Mouse (Mus musculus) adrenal gland, adult 2 months (tissue): ENCODE data around the gene Cpe. TPM values are rescaled to one million over a fixed set of nuclear protein-coding genes. Genes with fewer than 3 reads are reported as not detected.

Source experiments
- DNase-seq: peaks from one replicate; pipeline ENCODE4 v3.0.0; 2021
- long read RNA-seq: library from polyadenylated mRNA; stranded (forward); transcript quantifications from one replicate; pipeline ENCODE4 v2.0.0, GENCODE M21; 2021
- polyA plus RNA-seq: library from polyadenylated mRNA; depleted of rRNA; stranded (reverse); fragments of >200 nt; gene quantifications from 2 replicates; pipeline ENCODE4 v1.2.3, GENCODE M21; 2012; rRNA removed
- total RNA-seq, 2 experiments: library from RNA; stranded (reverse); gene quantifications; 2 replicates each; pipeline ENCODE4 v1.2.3; 2021

Cpe gene
- total RNA-seq, result 1,000 to 10,000 TPM in 1 of 2 experiments, 100 to 1,000 TPM in 1; 895 to 1,063 TPM
- polyA plus RNA-seq, result 299 and 315 TPM in 2 replicates
- long read RNA-seq, transcript Cpe-201 (9 exons, 2,117 nt), result major isoform, 1,038 of 1,102 reads
- long read RNA-seq, partial matches to known transcripts, result 38 of 1,102 reads
- long read RNA-seq, other reads (novel, unspliced or antisense), result 26 of 1,102 reads

DNA sequence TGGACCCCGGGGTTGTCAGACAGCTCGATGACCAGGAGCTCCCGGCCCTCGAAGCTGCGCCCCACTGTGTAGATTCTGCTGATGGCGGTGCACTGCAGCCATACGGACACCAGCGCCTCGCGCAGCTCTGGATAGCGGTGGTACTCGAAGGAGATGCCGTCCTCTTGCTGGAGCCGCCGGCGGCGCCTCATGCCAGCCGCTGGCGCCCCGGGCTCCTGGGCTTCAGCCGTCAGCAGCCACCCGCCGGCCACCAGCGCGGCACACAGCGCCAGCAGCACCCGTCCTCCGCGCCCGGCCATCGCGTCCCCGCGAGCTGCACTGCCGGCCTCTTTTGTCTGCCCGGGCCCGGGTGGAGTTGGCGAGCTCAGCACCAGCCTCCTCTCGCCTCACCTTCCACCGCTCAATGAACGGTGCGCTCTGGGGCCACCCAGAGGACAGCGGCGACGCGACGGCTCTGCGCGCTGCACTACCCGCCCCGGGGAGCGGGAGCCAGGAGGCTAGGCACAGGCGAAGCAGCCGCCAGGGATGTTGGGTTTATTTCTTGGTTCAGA lies at the start of gene Cpe:
Gene Cpe, minus strand, starts transcription at position 404 of the 551 bp plus-strand sequence.
- peak; percentile 95 for DNase-seq

- DNase-seq, result no peak
Observed at GRCm38 (mm10) chr8:64740547-64741211, 47.8 kb upstream of the Cpe start.

DNA sequence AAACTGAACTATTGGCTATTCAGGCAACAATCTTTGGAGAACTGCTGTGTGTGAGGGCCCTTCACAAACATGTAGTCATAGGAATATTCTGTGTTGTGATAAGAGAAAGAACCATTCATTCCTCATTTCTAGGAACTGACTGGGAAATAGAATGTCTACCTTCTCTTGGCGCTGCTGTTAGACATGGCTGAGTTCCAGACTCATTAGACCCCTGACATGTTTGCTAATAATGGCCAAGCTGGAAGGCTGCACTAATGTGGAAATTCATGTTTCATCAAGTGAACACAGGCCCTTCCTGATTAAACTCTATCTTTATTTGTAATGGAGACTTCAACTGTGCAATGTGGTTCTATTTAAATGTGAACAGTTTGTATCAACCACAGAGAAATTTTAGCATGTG lies 46.1 kb upstream of the Cpe start:
- DNase-seq, result no peak

DNA sequence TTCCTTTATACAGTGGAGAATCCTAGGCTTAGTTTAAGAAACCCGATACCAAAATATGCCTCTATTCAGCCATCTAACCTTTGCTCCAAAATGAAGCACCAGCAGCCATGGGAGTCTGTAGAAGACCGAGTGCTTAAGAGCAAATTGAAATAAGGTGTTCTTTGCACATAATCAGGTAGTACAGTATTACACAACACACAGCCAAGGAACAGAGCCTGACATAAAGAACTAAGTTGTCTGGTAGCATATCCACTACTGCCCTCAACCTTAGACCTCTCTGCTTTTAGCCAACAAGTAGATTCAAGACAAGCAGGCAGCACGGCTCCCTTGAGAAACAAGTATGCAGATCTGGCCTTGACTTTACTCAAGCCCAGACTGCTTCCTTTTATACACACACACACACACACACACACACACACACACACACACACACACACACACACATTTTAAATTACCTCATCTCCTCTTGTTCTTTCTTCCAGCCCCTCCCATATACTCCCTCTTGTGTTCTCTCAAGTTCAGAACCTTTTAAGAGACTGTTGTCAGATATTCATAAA lies 44.0 kb upstream of the Cpe start:
- DNase-seq, result peak; percentile 17

- DNase-seq, result peak; percentile 51
Observed at GRCm38 (mm10) chr8:64735161-64735560, 42.3 kb upstream of the Cpe start.

DNA sequence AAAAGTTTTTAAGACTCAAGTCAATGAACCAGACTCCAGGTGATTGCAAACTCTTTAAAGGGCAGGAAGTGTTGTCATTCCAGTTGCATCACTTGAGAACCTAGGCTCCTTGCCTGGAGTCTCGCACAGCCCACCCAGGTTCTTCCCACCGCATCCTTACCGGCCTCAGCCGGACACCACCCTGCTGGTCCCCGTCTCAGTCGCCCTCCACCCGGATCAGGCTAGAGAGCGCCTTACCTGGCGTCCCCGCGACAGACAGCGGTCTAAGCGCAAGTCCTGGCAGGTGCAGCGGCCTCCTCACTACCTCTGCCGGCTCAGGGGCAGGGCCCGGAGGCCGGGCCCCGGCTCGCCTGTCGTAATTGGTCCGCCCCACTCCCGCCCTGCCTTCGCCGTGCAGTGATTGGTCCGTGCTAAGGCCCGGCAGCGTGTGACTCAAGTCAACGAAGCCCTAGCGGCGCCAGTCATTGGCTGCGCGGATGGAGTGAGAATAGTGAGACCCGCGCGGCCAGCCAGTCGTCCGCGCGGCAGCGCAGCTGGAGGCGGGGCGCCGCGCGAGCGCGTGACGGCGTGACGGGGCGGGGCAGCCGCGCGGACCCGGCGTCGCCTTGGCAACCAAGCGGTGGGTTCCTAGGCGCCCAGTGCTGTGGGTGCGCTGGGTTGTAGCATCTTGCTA lies 40.6 kb upstream of the Cpe start, which contains the start of gene Msmo1:
Gene Msmo1, minus strand, starts transcription at position 522 of the 673 bp plus-strand sequence.
- peak; percentile 98 for DNase-seq

DNA sequence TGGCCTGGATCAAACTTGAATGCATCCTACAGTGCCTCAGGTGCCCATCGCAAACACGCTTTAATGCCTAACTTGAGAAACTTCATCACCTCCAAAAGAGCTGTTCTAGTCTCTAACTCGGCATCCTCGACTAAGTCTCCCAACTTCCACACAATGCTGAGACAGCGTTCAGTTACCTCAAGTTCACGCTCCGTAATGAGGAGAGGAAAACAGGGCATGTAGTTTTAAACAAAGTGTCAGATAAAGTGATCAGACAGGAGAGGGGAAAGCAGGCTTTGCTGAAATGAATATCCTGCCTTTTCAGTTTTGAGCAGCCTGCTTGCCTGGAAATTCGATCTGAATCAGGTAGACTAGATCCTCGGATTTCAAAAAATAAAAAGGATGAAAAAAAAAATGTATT lies 39.7 kb upstream of the Cpe start:
- DNase-seq, result no peak

GRCm38 (mm10) chr8:64728156-64728555 lies 35.3 kb upstream of the Cpe start:
- DNase-seq, result no peak

- DNase-seq, result peak; percentile 80
Observed at GRCm38 (mm10) chr8:64726190-64726695, 33.4 kb upstream of the Cpe start.

- no peak for DNase-seq
Observed at GRCm38 (mm10) chr8:64723206-64723605, 30.4 kb upstream of the Cpe start.

- no peak for DNase-seq
Observed at GRCm38 (mm10) chr8:64717868-64718267, 25.0 kb upstream of the Cpe start.

DNA sequence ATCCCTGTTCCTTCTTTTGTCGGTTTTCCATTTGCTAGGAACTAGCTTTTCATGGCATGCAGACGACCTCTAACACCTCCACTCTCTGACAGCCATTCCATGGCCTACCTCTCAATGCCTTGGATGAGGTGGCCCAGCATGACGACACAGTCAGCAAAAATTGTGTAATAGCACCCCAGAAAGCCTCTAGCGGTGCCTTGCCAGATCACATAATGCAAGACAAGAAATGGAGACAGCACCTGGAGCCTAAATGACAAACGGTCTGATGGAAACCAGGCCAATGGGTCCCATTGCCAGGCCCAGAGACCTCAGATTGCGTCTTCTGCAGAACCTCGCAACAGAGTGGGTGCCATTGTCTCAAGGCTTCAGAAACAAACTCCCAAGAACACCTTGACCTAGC lies 19.6 kb upstream of the Cpe start:
- DNase-seq, result peak; percentile 50

DNA sequence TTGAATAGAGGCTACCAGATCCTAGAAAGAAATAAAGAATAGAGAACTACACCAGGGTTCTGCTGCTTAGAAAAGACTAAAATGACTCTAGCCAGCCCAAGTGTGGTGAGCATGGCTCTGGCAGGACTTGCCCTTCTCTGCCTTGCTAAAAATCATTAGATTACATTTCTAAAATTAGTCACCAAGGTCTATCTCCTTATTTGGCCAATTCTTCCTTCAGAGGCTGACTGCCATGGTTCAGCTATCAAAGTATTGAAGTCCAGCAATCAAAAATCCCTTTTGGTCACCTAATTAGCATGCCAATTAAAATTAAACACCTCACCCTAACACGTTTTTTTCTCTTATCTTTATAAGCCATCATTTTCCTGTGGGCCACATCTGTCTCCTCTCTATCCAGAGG lies 18.7 kb upstream of the Cpe start:
- no peak for DNase-seq

DNA sequence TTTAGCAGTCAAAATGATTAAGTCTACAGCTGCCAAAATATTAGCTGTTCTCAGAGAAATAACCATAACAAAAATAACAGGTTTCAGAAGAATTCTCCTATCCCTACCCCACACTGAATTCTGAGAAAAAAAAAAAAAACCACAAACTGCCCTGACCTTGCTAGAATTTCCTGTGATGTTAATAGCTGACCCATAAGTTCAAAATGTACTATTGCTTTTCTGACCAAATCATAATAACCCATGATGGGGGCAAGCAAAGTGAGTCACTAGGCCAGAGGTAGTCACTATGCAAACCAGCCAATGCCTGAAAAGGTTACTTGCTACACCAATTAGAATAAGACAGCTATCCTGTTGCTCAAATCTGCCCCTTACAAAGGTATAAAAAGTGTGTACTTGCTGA lies 14.6 kb upstream of the Cpe start:
- peak; percentile 30 for DNase-seq

GRCm38 (mm10) chr8:64703191-64703590 lies 10.3 kb upstream of the Cpe start:
- DNase-seq, result no peak

GRCm38 (mm10) chr8:64691591-64692401 lies 1.1 kb downstream of the Cpe start:
- peak; percentile 42 for DNase-seq

GRCm38 (mm10) chr8:64690845-64691244 lies 2.0 kb downstream of the Cpe start:
- DNase-seq, result no peak

- peak; percentile 48 for DNase-seq
Observed at GRCm38 (mm10) chr8:64690306-64690705, 2.5 kb downstream of the Cpe start.

DNA sequence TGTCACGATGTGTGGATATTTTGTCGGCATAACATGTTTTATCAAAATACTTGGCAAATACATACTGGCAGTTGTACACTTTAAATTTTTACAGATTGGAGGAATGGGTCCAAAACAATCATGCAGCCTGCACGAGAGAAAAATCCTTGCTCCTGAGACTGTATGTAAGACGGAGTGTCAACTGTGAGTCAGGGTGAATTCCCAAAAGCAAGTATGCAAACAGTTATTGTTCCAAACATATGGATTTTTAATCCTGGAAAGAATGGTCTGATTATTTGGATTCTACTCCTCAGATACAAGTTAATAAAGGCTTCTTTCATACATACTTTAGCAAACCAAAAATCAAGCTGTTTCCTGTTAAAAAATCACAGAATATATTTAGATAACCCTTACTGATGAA lies 4.1 kb downstream of the Cpe start:
- no peak for DNase-seq

- DNase-seq, result peak; percentile 43
Observed at GRCm38 (mm10) chr8:64688161-64688560, 4.7 kb downstream of the Cpe start.

- no peak for DNase-seq
Observed at GRCm38 (mm10) chr8:64682501-64682900, 10.4 kb downstream of the Cpe start.

GRCm38 (mm10) chr8:64676381-64676780 lies 16.5 kb downstream of the Cpe start:
- no peak for DNase-seq
